Mouse (Mus musculus) heart, postnatal 0 days (tissue): ENCODE measurements around the gene Rufy4.

Experiments used
- CTCF ChIP-seq: IDR thresholded peaks from 2 replicates; pipeline ENCODE4 v1.5.1; 2016; ENCODE audit warnings: antibody characterized with exemption, control low read depth, low read depth
- EP300 ChIP-seq: IDR thresholded peaks from 2 replicates; pipeline ENCODE4 v1.6.1; 2016; ENCODE audit warnings: antibody characterized with exemption, low read depth

GRCm38 (mm10) chr1:74167136-74167535, 41.8 kb downstream of the Rufy4 start:
- TF ChIP-seq CTCF (no peak), EP300 (no peak)
